Mouse (Mus musculus) stomach, postnatal 0 days (tissue): ENCODE measurements around the gene Kcnj6. TPM values are rescaled to one million over a fixed set of nuclear protein-coding genes. Genes with fewer than 3 reads are reported as not detected.
A peak's percentile ranks its signal among the peaks of the same experiment; 100 is the strongest.

Experiments used
- ATAC-seq: fragments of 200-750 bp; cut with Nextera tagmentation; 2 replicates; pipeline ENCODE4 v1.8.0; 2017; ENCODE audit not compliant: low FRiP score, low TSS enrichment
- DNase-seq: peaks from one replicate; pipeline ENCODE4 v3.0.0-alpha.2; 2016; ENCODE audit warnings: low spot score
- H3K27ac ChIP-seq: fragments of 300-500 bp; sonication (generic); replicated peaks from 2 replicates; pipeline ENCODE4 v1.5.1; 2014; ENCODE audit warnings: mild to moderate bottlenecking, control low read depth
- H3K27me3 ChIP-seq: fragments of 300-500 bp; sonication (generic); 2 replicates; pipeline ENCODE4 v1.6.1; 2014; ENCODE audit warnings: low read length; ENCODE audit not compliant: control insufficient read depth, insufficient read depth
- H3K36me3 ChIP-seq: fragments of 300-500 bp; sonication (generic); 2 replicates; pipeline ENCODE4 v1.6.1; 2014; ENCODE audit warnings: low read length, mixed read lengths; ENCODE audit not compliant: control insufficient read depth, insufficient read depth
- H3K4me1 ChIP-seq: fragments of 300-500 bp; sonication (generic); replicated peaks from 2 replicates; pipeline ENCODE4 v1.6.1; 2014; ENCODE audit warnings: antibody characterized with exemption; ENCODE audit not compliant: control insufficient read depth, insufficient read depth
- H3K4me2 ChIP-seq: fragments of 300-500 bp; sonication (generic); replicated peaks from 2 replicates; pipeline ENCODE4 v1.6.1; 2014; ENCODE audit warnings: low read depth, mild to moderate bottlenecking, control low read depth, moderate library complexity
- H3K4me3 ChIP-seq: fragments of 300-500 bp; sonication (generic); 2 replicates; pipeline ENCODE4 v1.5.1; 2014; ENCODE audit warnings: low read depth, low read length, control low read depth
- H3K9ac ChIP-seq: fragments of 300-500 bp; sonication (generic); 2 replicates; pipeline ENCODE4 v1.6.1; 2014; ENCODE audit warnings: mild to moderate bottlenecking, low read length, control low read depth, mixed read lengths
- H3K9me3 ChIP-seq: fragments of 300-500 bp; sonication (generic); 2 replicates; pipeline ENCODE4 v1.6.1; 2016; ENCODE audit warnings: low read length; ENCODE audit not compliant: control insufficient read depth
- CTCF ChIP-seq: IDR thresholded peaks from 2 replicates; pipeline ENCODE4 v1.5.1; 2016; ENCODE audit warnings: antibody characterized with exemption, low read depth, mild to moderate bottlenecking, moderate library complexity
- EP300 ChIP-seq: optimal IDR thresholded peaks from 2 replicates; pipeline ENCODE3; 2016; ENCODE audit warnings: antibody characterized with exemption
- WGBS: fragments of 180-500 bp; shearing (Covaris S2); extraction: QIAGEN DNeasy Blood & Tissue Kit; methylation state at CpG from one replicate; pipeline ENCODE4 v1.1.7; 2014; 5-methylcytosine and 5-hydroxymethylcytosine counted together
- polyA plus RNA-seq: library from polyadenylated mRNA; unstranded; fragments of >200 nt; fragmentation: Nextera tagmentation; extraction: Ambion mirVana; gene quantifications from 2 replicates; pipeline ENCODE4 v1.2.1, GENCODE M21; 2015

The Kcnj6 gene
- polyA plus RNA-seq, 1 experiment from 2014 or later: not detected

- TF ChIP-seq EP300 (no peak), CTCF (no peak)
- no peaks in the 10 kb centered on the region for H3K36me3 ChIP-seq
- no peak overlapping the region for H3K4me2 ChIP-seq
- no peaks in the 10 kb centered on the region for H3K4me1 ChIP-seq
- ATAC-seq: no peak
- no peaks in the 10 kb centered on the region for H3K27me3 ChIP-seq
- H3K9me3 ChIP-seq: no peaks in the 10 kb centered on the region
- DNase-seq: no peak
- H3K4me3 ChIP-seq: no peak overlapping the region
- 20% methylated on average over 6 of the region's 6 CpGs for WGBS
- H3K27ac ChIP-seq: no peak overlapping the region
- no peak overlapping the region for H3K9ac ChIP-seq
These were observed 158.1 kb downstream of the Kcnj6 start for GRCm38 (mm10) chr16:94839398-94839797.

GRCm38 (mm10) chr16:94837881-94838280, 159.6 kb downstream of the Kcnj6 start:
- Histone ChIP-seq H3K36me3 (no peaks in the 10 kb centered on the region), H3K27me3 (no peaks in the 10 kb centered on the region), H3K27ac (no peak overlapping the region), H3K4me1 (no peaks in the 10 kb centered on the region), H3K4me3 (no peak overlapping the region), H3K9me3 (no peaks in the 10 kb centered on the region), H3K4me2 (no peak overlapping the region), H3K9ac (no peak overlapping the region)
- 83% methylated on average over 9 of the region's 9 CpGs for WGBS
- no peak for TF ChIP-seq CTCF
- ATAC-seq: no peak
- no peak for DNase-seq

- H3K36me3 ChIP-seq: no peaks in the 10 kb centered on the region
- 79% methylated on average over 9 of the region's 9 CpGs for WGBS
- no peak overlapping the region for H3K4me3 ChIP-seq
- no peaks in the 10 kb centered on the region for H3K4me1 ChIP-seq
- DNase-seq (no peak), ATAC-seq (no peak)
- H3K4me2 ChIP-seq: no peak overlapping the region
- no peaks in the 10 kb centered on the region for H3K9me3 ChIP-seq
- no peaks in the 10 kb centered on the region for H3K27me3 ChIP-seq
- no peak overlapping the region for H3K9ac ChIP-seq
- H3K27ac ChIP-seq: no peak overlapping the region
- TF ChIP-seq EP300 (no peak), CTCF (no peak)
These were observed 163.0 kb downstream of the Kcnj6 start for GRCm38 (mm10) chr16:94834502-94834901.

GRCm38 (mm10) chr16:94828166-94828565, 169.3 kb downstream of the Kcnj6 start:
- Histone ChIP-seq H3K27ac (no peak overlapping the region), H3K9me3 (no peaks in the 10 kb centered on the region), H3K27me3 (no peaks in the 10 kb centered on the region), H3K4me2 (no peak overlapping the region), H3K4me3 (no peak overlapping the region), H3K36me3 (no peaks in the 10 kb centered on the region), H3K4me1 (no peaks in the 10 kb centered on the region; the same call in 1 of the 2 replicates), H3K9ac (no peak overlapping the region)
- WGBS: 82% methylated on average over 18 of the region's 18 CpGs
- ATAC-seq: no peak
- TF ChIP-seq CTCF (no peak), EP300 (no peak)
- DNase-seq: no peak

GRCm38 (mm10) chr16:94827092-94827585, 170.4 kb downstream of the Kcnj6 start:
- H3K9me3 ChIP-seq: no peaks in the 10 kb centered on the region
- H3K4me3 ChIP-seq: no peak overlapping the region
- peak; percentile 71 for DNase-seq
- H3K27me3 ChIP-seq: no peaks in the 10 kb centered on the region
- H3K4me2 ChIP-seq: no peak overlapping the region
- 12% methylated on average over 8 of the region's 8 CpGs for WGBS
- H3K4me1 ChIP-seq: no peaks in the 10 kb centered on the region; the same call in 1 of the 2 replicates
- no peaks in the 10 kb centered on the region for H3K36me3 ChIP-seq
- H3K9ac ChIP-seq: no peak overlapping the region
- no peak overlapping the region for H3K27ac ChIP-seq
- peak; percentile 79 for ATAC-seq
- no peak for TF ChIP-seq EP300
- TF ChIP-seq CTCF: no peak

- no peaks in the 10 kb centered on the region for H3K9me3 ChIP-seq
- no peaks in the 10 kb centered on the region for H3K27me3 ChIP-seq
- H3K4me1 ChIP-seq: no peaks in the 10 kb centered on the region; the same call in 1 of the 2 replicates
- H3K4me2 ChIP-seq: no peak overlapping the region
- H3K9ac ChIP-seq: no peak overlapping the region
- H3K36me3 ChIP-seq: no peaks in the 10 kb centered on the region
- H3K27ac ChIP-seq: no peak overlapping the region
- 78% methylated on average over 6 of the region's 6 CpGs for WGBS
- no peak overlapping the region for H3K4me3 ChIP-seq
- ATAC-seq (no peak), DNase-seq (no peak)
- TF ChIP-seq EP300 (no peak), CTCF (no peak)
These were observed 172.2 kb downstream of the Kcnj6 start for GRCm38 (mm10) chr16:94825274-94825673.
